Mouse (Mus musculus) embryonic fibroblast, embryonic 13.5 days (primary cell): ENCODE measurements at regions not wholly inside any gene's neighbourhood (a gene's known extent, or its start where the extent isn't known, plus 50 kb on each side); places are given as distances from the start of the nearest gene placed in this dataset.

ENCODE experiments used
- H3K27ac ChIP-seq: 2 replicates; pipeline ENCODE4 v1.5.1; 2012; ENCODE audit warnings: low read length, control low read depth, inconsistent platforms; ENCODE audit not compliant: insufficient read depth
- H3K4me1 ChIP-seq: 2 replicates; pipeline ENCODE4 v1.6.1; 2011; ENCODE audit warnings: low read length; ENCODE audit not compliant: control insufficient read depth, insufficient read depth
- H3K4me3 ChIP-seq: 2 replicates; pipeline ENCODE4 v1.5.1; 2011; ENCODE audit warnings: mild to moderate bottlenecking, control low read depth, low read length; ENCODE audit not compliant: insufficient read depth
- CTCF ChIP-seq: IDR thresholded peaks from 2 replicates; pipeline ENCODE4 v1.5.1; 2011; ENCODE audit warnings: mild to moderate bottlenecking, control low read depth, low read length, moderate library complexity, borderline replicate concordance; ENCODE audit not compliant: insufficient read depth
- POLR2A ChIP-seq: IDR thresholded peaks from 2 replicates; pipeline ENCODE4 v1.6.1; 2011; ENCODE audit warnings: low read depth, mild to moderate bottlenecking, control low read depth, low read length, moderate library complexity

DNA sequence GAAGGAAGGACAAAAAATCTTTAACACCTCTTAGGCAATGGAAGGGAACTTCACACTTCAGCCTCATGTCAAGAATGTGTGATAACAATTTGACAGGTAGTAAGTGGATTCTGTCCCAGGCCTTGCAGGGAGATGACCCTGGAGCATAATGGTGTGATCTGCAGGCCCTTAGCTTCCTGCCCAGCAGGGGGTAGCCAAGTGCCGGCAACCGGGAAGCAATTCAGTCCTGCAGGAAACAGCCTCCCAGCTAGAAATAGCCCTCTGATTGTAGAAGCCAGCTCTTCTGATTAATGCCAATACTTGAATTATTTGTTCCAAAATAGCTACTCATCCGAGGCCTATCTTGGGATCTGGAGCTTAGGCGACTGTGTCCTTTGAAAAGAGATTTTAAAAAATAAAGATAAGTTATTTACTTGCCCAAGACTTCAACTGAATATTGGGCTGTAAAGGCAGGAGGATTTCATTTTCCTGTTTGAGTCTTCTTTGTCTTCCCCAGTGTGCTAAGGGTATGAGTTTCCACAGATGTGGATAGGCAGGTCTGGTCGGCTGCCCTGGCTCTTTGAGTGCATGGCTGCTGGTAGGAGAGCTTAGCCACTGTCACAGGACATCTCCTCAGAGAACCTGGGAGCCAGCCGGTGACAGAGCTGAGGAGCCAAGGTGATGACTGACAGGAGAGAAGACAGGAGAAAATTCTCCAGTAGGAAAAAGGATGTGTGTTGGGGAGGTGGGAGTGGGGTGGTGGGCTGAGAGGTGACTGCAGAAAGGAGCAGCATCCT lies 198.3 kb upstream of the Etaa1 start:
- TF ChIP-seq CTCF (peak; percentile 45; the same call in 1 of the 2 replicates), POLR2A (no peak)
- no peak overlapping the region for H3K4me3 ChIP-seq
- H3K4me1 ChIP-seq: no peaks in the 10 kb centered on the region
- H3K27ac ChIP-seq: no peak overlapping the region

DNA sequence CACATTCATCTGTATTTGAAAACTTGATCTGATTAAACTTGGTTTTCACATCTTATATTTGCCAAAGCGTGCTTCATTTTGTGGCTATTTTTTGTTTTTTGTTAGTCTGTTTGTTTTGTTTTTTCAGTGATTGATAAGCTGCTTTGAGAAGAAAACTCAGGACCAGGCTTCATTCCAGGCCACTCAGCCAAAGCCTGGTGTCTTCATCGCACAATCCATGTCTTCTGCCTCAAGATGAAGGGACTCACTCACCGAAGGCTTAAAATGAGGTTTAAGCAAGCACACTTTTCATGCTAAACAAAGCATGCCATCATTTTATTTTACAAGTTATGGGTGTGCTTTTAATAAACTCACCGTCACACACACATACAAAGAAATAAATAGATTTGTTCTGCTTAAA lies 197.7 kb upstream of the Etaa1 start:
- H3K4me3 ChIP-seq: no peak overlapping the region
- TF ChIP-seq CTCF (no peak), POLR2A (no peak)
- H3K4me1 ChIP-seq: no peaks in the 10 kb centered on the region
- H3K27ac ChIP-seq: no peak overlapping the region

DNA sequence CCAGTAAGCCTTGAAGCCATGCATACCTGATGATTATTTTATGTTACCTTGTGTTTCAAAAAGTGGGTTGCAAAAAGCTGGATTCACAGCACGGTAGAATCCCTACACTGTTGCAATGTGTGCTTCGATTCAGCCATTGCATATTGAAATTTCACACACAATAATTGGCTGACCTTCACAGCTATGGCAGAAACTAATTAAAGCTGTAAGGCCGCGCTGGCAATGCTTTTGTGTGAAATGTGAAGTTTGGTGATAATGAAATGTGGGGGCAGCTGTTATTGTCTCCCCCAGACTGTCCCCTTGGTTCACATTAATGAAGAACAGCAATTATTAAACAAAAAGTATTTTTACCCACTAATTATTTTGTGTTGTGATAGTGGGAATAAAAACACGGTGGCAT lies 173.8 kb upstream of the Etaa1 start:
- Histone ChIP-seq H3K27ac (no peak overlapping the region), H3K4me1 (no peaks in the 10 kb centered on the region), H3K4me3 (no peak overlapping the region)
- TF ChIP-seq CTCF (no peak), POLR2A (no peak)

DNA sequence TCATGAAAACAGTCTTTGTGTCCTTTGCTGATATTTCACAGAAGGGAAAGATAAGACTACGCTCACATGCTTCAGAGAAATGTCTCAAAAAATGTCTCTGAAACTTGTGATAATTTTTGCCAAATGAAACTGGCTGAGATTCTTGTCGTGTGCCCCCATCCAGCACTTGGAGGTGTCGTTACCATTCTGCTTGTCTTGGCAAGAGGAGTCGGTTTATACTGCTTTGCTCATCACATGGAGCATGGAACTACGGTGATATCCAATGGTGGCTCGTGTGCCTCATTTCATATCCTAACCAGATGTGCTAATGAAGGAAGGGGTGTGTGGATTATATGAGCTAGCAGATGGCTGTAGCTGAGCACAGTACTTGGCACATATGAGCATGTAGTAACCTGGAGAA lies 169.4 kb upstream of the Etaa1 start:
- Histone ChIP-seq H3K27ac (no peak overlapping the region), H3K4me1 (no peaks in the 10 kb centered on the region), H3K4me3 (no peak overlapping the region)
- TF ChIP-seq POLR2A (no peak), CTCF (no peak)

DNA sequence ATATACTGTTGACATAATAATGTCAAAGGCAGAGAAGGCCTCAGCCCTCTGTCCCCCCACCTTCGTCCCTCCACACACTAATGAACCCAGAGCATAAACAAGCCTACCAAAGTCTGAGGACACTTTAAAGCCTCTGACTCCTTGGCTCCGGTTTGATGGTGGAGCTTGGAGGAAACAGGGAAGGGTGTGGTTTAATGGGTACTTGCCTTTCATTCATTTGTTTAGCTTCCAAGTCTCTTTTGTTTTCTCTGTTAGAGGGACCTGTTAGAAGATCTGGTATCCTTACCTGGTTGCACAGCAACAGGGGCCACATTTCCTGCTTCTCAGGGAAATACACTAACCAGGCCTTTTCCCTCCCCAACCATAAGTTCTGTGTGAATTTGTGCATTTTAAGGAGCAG lies 168.9 kb upstream of the Etaa1 start:
- TF ChIP-seq CTCF (no peak), POLR2A (no peak)
- H3K27ac ChIP-seq: no peak overlapping the region
- H3K4me3 ChIP-seq: no peak overlapping the region
- no peaks in the 10 kb centered on the region for H3K4me1 ChIP-seq

DNA sequence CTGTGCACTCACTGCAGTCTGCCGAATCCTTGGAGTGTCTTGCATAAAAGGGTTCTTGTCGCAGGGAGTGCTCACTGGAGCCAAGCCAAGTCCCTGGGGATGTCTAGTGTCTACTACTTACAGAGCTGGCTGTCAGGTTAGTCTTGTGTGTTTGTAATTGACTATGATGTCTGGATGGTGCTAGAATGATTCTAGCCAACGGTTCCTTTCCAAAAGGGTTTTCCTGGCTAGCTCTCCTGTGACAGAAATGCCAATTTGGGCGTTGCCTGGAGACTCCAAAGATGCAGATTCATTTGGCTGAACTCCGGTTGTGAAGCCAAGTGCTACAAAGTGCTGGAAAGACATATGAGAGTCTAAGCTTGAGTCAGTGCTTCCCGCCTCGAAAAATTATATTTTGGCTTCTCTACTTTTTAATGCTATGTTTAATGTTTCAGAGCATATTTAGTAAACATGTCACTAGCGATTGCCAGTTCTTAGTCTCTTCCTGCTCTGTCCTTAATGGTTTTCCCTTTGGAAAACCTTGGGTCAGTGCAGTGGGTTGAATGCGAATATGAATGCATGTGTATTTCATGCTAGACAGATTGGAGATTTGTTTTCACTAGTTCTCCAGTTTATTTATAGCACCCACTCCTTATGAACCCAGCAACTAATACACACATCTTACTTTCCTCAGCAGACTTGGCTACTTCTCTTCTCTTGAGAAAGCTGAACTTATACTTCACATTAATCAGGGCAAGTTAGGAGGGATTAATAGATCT lies 162.2 kb upstream of the Etaa1 start:
- Histone ChIP-seq H3K4me3 (no peak overlapping the region), H3K27ac (no peak overlapping the region), H3K4me1 (no peaks in the 10 kb centered on the region)
- TF ChIP-seq POLR2A (no peak), CTCF (no peak)

DNA sequence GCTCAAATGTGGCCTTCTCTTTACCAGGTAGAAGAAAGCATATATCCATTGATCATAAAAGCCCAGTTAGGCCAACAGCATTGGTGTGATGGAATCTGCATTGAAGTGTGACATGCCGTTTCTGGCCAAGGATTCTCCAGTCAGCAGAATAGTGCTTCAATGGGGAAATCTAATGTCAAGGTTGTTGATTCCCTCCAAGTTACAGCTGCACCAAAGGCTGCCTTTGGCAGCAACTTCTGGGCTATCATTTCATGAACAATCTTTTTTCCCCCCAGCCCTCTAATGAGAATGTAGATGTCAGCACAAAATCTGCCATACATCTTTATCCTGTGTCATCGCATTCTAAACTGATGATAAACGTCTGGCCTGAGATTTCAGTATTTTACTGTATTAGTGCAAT lies 149.2 kb upstream of the Etaa1 start:
- H3K4me1 ChIP-seq: no peaks in the 10 kb centered on the region
- no peak overlapping the region for H3K4me3 ChIP-seq
- H3K27ac ChIP-seq: no peak overlapping the region
- no peak for TF ChIP-seq CTCF

DNA sequence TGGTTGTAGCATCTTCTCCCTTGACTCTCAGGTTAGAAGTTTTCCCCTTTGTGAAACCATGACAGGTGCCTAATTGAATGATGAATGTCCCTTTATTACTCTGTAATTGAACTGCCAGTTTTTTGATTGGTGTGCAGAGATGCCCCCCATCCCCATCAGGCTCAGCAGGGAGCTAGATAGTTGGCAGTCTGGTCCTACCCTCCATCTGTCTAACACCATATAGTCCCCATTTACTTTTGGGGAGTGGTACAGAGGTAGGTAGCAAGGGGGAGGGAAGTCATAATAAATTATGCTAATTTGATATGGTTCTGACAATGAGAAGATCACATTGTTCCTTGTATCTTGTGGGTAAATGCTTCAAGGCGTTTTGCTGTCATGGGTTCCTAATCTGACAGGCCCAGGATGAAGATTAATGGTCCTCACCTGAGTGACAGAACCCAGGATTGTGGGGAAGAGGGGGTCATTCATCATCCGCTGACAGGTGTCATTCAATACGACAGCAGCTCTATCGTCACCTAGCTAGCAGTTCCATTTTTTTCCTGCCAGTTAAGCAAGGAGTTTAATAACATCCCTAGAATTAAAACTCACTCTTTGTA lies 122.3 kb upstream of the Etaa1 start:
- TF ChIP-seq POLR2A (no peak), CTCF (no peak)
- Histone ChIP-seq H3K4me3 (no peak overlapping the region), H3K4me1 (no peaks in the 10 kb centered on the region; the same call in 1 of the 2 replicates)

DNA sequence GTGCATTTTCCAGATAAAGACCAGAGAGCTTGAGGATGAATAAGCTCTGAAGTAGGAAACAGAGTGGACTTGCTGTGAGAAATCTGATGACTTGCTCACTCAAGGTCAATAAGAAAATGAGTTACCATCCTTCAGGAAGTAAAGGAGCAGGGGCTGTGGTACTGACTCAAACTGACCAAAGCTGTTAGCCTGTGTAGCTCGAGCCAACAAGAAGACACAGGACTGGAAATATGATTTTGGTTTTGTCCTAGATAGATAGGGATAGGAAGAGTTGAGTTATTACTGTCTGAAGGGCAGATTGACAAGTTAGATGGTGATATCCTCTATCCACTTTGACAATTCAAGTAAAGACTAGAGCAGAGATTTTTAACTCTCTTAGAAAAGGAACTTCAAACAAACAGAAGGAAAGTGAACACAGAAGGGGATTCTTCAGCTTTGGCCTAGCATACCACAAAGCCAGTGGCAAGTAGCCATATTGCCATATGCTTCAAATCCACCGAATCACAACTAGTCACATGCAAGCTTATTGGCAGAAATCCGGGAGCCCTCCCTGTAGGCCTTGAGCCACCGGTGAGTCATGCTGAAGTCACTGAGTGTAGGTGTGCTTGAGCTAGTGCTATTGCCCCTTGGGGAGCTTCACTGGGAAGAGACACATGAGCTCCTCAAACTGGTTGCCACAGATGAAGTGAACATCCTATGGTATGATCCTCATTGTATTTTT lies 117.1 kb upstream of the Etaa1 start:
- Histone ChIP-seq H3K4me3 (no peak overlapping the region), H3K27ac (peak overlapping the region; percentile 94), H3K4me1 (peaks cover 15% of the 10 kb centered on the region)
- TF ChIP-seq CTCF (no peak), POLR2A (no peak)

More for the DNA sequence above, 122.3 kb upstream of the Etaa1 start:
- H3K27ac ChIP-seq: no peak overlapping the region

DNA sequence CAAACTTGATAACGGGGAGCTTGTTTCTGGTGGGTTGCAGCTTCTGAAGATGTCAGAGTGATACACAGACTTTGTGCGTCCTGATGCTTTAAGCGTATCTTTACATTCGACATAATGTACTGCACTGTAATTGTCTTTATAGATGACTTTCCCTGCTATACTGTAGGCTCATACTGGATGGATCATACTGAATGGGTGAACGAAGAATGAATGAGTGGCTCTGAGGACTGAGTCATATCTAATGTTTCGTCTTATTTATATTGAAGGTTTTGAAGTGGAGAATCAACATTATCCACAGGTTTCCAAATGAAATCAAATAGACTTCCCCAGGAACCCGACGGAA lies 116.3 kb upstream of the Etaa1 start:
- Histone ChIP-seq H3K27ac (peak overlapping the region; percentile 94; the same call in 1 of the 2 replicates), H3K4me1 (peaks cover 15% of the 10 kb centered on the region), H3K4me3 (no peak overlapping the region)
- TF ChIP-seq CTCF: no peak
- TF ChIP-seq POLR2A: no peak
